Mouse (Mus musculus) midbrain, embryonic 12.5 days (tissue): ENCODE results near the gene Foxo1. TPM values are rescaled to one million over a fixed set of nuclear protein-coding genes. Genes with fewer than 3 reads are reported as not detected.

Experiments used
- ATAC-seq: fragments of 200-750 bp; cut with Nextera tagmentation; 2 replicates; pipeline ENCODE4 v1.8.0; 2017; ENCODE audit warnings: low read depth, moderate TSS enrichment, moderate library complexity; ENCODE audit not compliant: low FRiP score
- H3K27ac ChIP-seq: fragments of 300-500 bp; sonication (generic); replicated peaks from 2 replicates; pipeline ENCODE4 v1.5.1; 2016; ENCODE audit warnings: mild to moderate bottlenecking
- H3K27me3 ChIP-seq: fragments of 300-500 bp; sonication (generic); 2 replicates; pipeline ENCODE4 v1.6.1; 2016; ENCODE audit warnings: mild to moderate bottlenecking
- H3K36me3 ChIP-seq: fragments of 300-500 bp; sonication (generic); 2 replicates; pipeline ENCODE4 v1.6.1; 2016
- H3K4me1 ChIP-seq: fragments of 300-500 bp; sonication (generic); 2 replicates; pipeline ENCODE4 v1.6.1; 2016
- H3K4me2 ChIP-seq: fragments of 300-500 bp; sonication (generic); replicated peaks from 2 replicates; pipeline ENCODE4 v1.6.1; 2016; ENCODE audit warnings: mild to moderate bottlenecking, moderate library complexity
- H3K4me3 ChIP-seq: fragments of 300-500 bp; sonication (generic); 2 replicates; pipeline ENCODE4 v1.5.1; 2016; ENCODE audit warnings: mild to moderate bottlenecking
- H3K9ac ChIP-seq: fragments of 300-500 bp; sonication (generic); replicated peaks from 2 replicates; pipeline ENCODE4 v1.6.1; 2016; ENCODE audit warnings: mild to moderate bottlenecking, moderate library complexity
- H3K9me3 ChIP-seq: fragments of 300-500 bp; sonication (generic); 2 replicates; pipeline ENCODE4 v1.6.1; 2016; ENCODE audit warnings: mild to moderate bottlenecking
- WGBS: fragments of 180-500 bp; shearing (Covaris S2); methylation state at CpG from one replicate; pipeline ENCODE4 v1.1.7; 2016; 5-methylcytosine and 5-hydroxymethylcytosine counted together
- polyA plus RNA-seq: library from polyadenylated mRNA; unstranded; fragments of >200 nt; fragmentation: Nextera tagmentation; extraction: Ambion mirVana; gene quantifications from 2 replicates; pipeline ENCODE4 v1.2.1, GENCODE M21; 2016

The Foxo1 gene
- polyA plus RNA-seq, 1 experiment from 2014 or later, result 3.6 TPM

DNA sequence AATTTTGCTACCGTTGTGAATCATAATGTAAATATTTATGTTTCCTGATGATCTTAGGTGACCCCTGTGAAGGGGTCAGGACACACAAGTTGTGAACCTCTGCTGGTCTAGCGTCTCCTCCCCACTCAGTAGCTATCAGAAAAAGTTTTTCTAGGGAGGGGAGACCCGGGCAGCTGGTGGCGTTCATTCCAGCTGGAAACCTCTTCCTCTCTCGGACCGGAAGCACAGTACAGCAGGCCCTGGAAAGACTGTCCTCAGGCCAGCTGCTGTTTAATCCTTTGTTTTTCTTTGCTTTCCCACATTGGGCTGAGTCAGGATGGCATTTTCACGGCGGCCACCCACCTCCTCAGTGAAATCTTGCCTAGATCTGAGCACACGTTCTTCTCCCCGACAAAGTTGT, 125.0 kb downstream of the Foxo1 start:
- no peaks in the 10 kb centered on the region for H3K4me1 ChIP-seq
- H3K36me3 ChIP-seq, result no peaks in the 10 kb centered on the region
- H3K4me3 ChIP-seq, result no peak overlapping the region
- H3K9me3 ChIP-seq, result no peaks in the 10 kb centered on the region
- 80% methylated on average over 10 of the region's 10 CpGs for WGBS
- no peak overlapping the region for H3K9ac ChIP-seq
- ATAC-seq, result no peak
- no peak overlapping the region for H3K4me2 ChIP-seq
- H3K27ac ChIP-seq, result no peak overlapping the region
- H3K27me3 ChIP-seq, result 0 out of 2 replicates have a peak, but pooled peaks cover 4% of the 10 kb centered on the region

DNA sequence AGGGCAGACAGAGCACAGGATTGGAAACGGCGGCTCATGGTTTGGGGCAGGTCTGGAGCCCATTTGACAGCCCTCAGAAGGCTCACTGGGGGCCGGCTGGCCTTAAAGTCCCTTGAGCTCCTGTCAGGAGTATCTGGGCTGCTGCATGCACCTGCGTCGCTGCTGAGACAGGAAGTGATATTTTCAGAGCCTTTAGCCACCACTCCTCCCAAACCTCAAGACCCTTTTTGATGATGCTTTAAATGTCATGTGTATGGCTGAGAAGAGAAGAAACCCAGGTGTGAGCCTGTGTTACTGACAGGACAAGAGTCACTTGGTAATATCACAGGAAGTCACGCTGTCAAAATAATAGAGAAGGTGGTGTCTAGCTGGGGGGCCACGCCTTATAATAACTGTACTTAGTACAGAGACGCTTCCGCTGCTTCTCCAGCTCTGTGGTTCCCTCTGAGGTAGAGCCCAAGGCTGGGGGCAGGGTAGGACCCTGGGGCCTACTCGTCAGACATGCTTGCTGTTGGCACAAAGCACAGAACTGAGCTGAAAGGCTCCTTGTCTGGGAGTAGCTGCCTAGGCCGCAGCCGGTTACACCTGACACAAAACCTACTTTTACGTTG, 128.1 kb downstream of the Foxo1 start:
- H3K27ac ChIP-seq, result no peak overlapping the region
- peaks cover 17% of the 10 kb centered on the region for H3K27me3 ChIP-seq
- no peak for ATAC-seq
- H3K4me3 ChIP-seq, result no peak overlapping the region
- no peak overlapping the region for H3K9ac ChIP-seq
- no peaks in the 10 kb centered on the region for H3K9me3 ChIP-seq
- 91% methylated on average over 13 of the region's 13 CpGs for WGBS
- no peak overlapping the region for H3K4me2 ChIP-seq
- H3K36me3 ChIP-seq, result no peaks in the 10 kb centered on the region
- peaks cover 9% of the 10 kb centered on the region for H3K4me1 ChIP-seq

DNA sequence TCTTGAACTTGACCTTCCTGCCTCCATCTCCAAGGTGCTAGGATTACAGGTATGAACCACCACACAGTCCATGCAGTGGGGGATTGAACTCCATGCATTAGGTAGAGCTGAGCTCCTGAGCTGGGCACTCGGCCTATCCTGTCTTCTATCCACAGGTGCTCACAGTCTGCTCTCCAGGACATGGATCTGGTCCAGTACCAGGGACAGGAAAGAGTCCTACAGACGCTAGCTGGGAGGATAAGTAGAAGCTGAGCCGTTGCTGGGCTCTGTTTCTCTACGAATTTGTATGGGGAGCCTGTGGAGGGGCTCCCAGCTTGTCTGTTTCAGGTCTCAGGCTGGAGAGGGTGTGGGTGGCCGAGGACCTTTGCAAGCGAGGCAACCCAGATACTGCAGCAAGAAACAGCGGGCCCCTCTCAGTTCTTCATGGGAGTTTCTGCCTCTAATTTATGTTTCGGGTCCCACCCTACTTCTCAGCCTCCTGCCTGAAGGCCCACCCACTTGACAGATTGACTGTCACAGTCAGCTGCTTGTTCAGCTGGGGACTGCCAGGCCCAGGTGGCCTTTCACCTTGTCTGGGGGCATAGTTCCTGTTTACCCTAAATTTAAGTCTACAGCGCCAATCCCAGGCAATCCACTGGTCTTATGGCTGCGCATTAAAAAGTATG, 128.9 kb downstream of the Foxo1 start:
- no peaks in the 10 kb centered on the region for H3K9me3 ChIP-seq
- H3K4me1 ChIP-seq, result peaks cover 14% of the 10 kb centered on the region
- WGBS, result 80% methylated on average over 10 of the region's 10 CpGs
- H3K4me3 ChIP-seq, result no peak overlapping the region
- H3K36me3 ChIP-seq, result no peaks in the 10 kb centered on the region
- peaks cover 23% of the 10 kb centered on the region for H3K27me3 ChIP-seq
- H3K9ac ChIP-seq, result no peak overlapping the region
- no peak overlapping the region for H3K4me2 ChIP-seq
- no peak overlapping the region for H3K27ac ChIP-seq
- ATAC-seq, result no peak

DNA sequence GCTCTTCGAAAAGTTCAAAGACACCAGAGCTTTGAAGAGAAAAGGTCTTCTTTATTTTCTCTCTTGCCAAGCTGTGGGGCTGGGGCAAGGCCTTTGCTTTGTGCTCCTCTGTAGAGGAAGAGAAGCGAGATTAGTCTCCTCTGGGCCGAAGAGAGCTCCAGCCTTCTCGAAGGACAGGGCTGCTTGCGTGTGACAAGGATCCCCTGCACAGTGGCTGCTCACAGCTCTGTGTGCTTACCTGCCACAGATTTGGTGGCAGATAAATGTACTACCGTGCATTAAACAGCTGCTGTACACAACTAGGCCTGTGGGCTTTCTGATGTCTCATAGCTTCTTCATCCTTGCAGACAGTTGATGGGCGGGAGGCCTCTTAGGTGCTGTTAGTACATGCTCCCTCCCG, 129.8 kb downstream of the Foxo1 start:
- no peaks in the 10 kb centered on the region for H3K9me3 ChIP-seq
- H3K4me3 ChIP-seq, result no peak overlapping the region
- no peak overlapping the region for H3K27ac ChIP-seq
- no peak overlapping the region for H3K4me2 ChIP-seq
- H3K27me3 ChIP-seq, result peaks cover 23% of the 10 kb centered on the region
- peaks cover 14% of the 10 kb centered on the region for H3K4me1 ChIP-seq
- 74% methylated on average over 8 of the region's 8 CpGs for WGBS
- no peak for ATAC-seq
- no peak overlapping the region for H3K9ac ChIP-seq
- H3K36me3 ChIP-seq, result no peaks in the 10 kb centered on the region

DNA sequence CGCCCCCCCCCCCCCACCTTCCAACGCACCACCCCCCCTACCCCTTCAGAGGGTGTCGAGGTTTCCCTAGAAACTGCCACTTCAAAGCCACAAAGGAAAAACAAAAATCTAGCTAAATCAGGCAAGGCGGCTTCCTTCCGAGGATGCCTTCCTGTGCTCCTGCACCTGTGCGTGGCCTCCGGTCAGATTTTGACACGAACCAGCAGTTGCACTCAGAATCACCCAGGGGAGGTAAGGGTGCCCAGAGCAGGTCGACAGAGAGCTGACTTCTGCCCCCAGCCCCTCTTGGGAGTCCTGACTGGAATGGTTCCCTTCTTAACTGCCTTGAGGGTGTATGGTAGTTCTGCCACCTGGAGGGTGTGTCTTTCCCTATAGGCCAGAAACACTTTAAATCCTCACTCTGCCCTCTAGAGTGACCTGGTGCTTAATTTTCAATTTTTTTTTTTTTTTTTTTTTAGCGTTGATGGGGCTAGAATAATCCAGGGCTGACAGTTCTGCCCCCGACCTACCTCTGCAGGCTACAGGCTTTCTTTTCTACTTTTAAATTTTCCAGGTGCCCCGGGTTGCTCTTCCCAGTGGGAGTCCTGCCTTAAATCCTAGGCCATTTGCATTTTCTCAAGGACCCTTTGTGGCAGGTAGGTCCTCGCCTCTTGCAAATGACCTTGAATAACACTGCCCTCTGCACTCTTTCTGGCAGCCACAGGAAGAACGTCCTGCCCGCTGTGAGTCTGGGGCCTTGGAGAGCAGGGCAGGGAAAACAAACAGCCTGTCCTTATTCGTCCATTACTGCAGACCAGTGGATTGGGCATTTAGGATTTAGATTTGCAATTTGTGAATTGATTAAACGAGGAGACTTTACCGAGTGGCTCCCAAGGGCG, 132.4 kb downstream of the Foxo1 start:
- ATAC-seq, result 0 out of 2 replicates have a peak, but pooled peaks have one; percentile 23
- H3K4me2 ChIP-seq, result peak overlapping the region; percentile 66
- peak overlapping the region; percentile 36 for H3K4me3 ChIP-seq
- peak overlapping the region; percentile 41; the same call in 1 of the 2 replicates for H3K9ac ChIP-seq
- peaks cover 23% of the 10 kb centered on the region for H3K27me3 ChIP-seq
- H3K9me3 ChIP-seq, result no peaks in the 10 kb centered on the region
- 10% methylated on average over 19 of the region's 19 CpGs for WGBS
- H3K4me1 ChIP-seq, result peaks cover 14% of the 10 kb centered on the region
- no peak overlapping the region for H3K27ac ChIP-seq
- H3K36me3 ChIP-seq, result no peaks in the 10 kb centered on the region

DNA sequence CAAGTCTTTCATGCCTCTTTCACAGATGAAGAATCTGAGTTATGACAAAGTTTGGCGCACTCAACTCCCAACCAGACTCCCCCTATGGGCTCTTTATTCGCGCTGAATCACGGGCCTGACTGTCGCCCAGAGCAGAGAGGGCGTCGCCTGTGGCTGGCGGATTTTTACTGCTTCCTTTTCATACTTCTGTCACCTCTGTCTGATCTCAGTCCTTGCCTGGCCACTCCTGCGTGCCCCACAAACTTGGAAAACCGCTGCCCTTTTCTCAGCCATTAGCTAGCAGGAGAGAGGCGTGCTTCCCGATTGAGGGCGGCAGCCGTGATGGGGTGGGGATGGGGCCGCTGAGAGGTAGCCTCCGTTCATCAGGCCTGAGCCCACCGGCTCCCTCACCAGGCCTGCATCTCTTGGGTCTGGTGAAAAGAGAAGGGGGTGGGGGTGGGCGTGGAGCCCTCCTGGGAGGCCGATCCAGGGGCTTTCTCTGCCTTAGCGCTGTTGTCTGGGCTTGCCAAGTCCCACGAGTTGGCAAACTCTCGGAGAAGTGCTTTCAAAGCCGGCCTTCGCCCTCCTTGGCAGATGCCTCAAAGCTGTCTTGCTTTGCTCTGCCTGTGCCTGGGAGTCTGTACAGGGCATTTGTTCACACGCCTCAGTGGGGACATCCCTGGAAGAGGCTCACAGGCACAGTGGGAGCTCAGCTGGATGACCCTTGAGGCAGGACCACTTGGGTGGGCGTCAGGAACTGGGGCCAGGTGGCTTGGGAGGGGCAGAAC, 133.2 kb downstream of the Foxo1 start:
- peak; percentile 80 for ATAC-seq
- H3K36me3 ChIP-seq, result no peaks in the 10 kb centered on the region
- H3K9ac ChIP-seq, result peak overlapping the region; percentile 41
- H3K4me3 ChIP-seq, result peak overlapping the region; percentile 36
- H3K27ac ChIP-seq, result no peak overlapping the region
- H3K27me3 ChIP-seq, result peaks cover 23% of the 10 kb centered on the region
- H3K9me3 ChIP-seq, result no peaks in the 10 kb centered on the region
- 2% methylated on average over 26 of the region's 26 CpGs for WGBS
- peaks cover 14% of the 10 kb centered on the region for H3K4me1 ChIP-seq
- peak overlapping the region; percentile 66 for H3K4me2 ChIP-seq

Other genes starting within 250 kb of the Foxo1 start
- gene Maml3, start 163.3 kb upstream of the Foxo1 start, polyA plus RNA-seq, result 8.2 and 9.3 TPM in 2 replicates